Mouse (Mus musculus) urinary bladder, adult 2 months (tissue): Measurements from ENCODE around the gene Ism2. TPM values are rescaled to one million over a fixed set of nuclear protein-coding genes. Genes with fewer than 3 reads are reported as not detected.

ENCODE experiments used
- DNase-seq: peaks from one replicate; pipeline ENCODE4 v3.0.0; 2022; ENCODE audit warnings: low spot score
- polyA plus RNA-seq: library from polyadenylated mRNA; depleted of rRNA; stranded (reverse); fragments of >200 nt; gene quantifications from 2 replicates; pipeline ENCODE4 v1.2.3, GENCODE M21; 2012; rRNA removed

Ism2 gene
- polyA plus RNA-seq, 1 experiment, result 0.26 TPM

- no peak for DNase-seq
Measured at GRCm38 (mm10) chr12:87230379-87230895, 69.1 kb downstream of the Ism2 start.

DNA sequence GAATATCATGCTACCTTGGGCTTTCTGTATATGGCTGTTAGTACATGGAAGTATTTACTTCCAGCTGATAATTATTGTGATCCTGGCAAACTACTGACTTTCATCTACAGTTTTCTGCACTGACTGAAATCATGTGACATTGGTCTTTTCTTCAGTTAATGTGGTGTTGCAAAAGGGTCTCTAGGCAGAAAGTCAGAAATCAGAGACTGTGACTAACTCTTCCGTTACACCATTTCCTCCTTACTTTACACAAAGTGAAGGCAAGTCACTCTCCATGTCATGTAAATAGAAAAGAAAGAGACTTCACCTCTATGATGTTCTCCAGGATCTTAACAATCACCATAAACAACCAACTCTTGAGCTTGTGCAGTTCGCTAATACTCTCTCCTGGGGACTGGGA, 69.9 kb downstream of the Ism2 start:
- no peak for DNase-seq

Other genes starting within 250 kb of the Ism2 start
- gene Ngb, start 197.2 kb downstream of the Ism2 start, polyA plus RNA-seq, result 62.6 and 64.4 TPM in 2 replicates
- 70.0 and 90.4 TPM in 2 replicates for gene Gstz1, start 152.5 kb downstream of the Ism2 start, polyA plus RNA-seq
- gene Pomt2, start 151.7 kb downstream of the Ism2 start, polyA plus RNA-seq, result 13.6 and 13.9 TPM in 2 replicates
- 0.43 and 0.56 TPM in 2 replicates for gene Samd15, start 100.0 kb downstream of the Ism2 start, polyA plus RNA-seq
- gene Tmed8, start 99.3 kb downstream of the Ism2 start, polyA plus RNA-seq, result 8.8 and 10.2 TPM in 2 replicates
- 0.68 and 0.73 TPM in 2 replicates for gene Noxred1, start 61.0 kb downstream of the Ism2 start, polyA plus RNA-seq
- gene Vipas39, start 33.4 kb downstream of the Ism2 start, polyA plus RNA-seq, result 37.7 and 39.7 TPM in 2 replicates
- 165 and 175 TPM in 2 replicates for gene Ahsa1, start 33.2 kb downstream of the Ism2 start, polyA plus RNA-seq
- 52.8 and 58.6 TPM in 2 replicates for gene Sptlc2, start 88.7 kb upstream of the Ism2 start, polyA plus RNA-seq
- 64.4 and 92.3 TPM in 2 replicates for gene Slirp, start 144.2 kb upstream of the Ism2 start, polyA plus RNA-seq
- 18.1 and 23.0 TPM in 2 replicates for gene Alkbh1, start 144.3 kb upstream of the Ism2 start, polyA plus RNA-seq
- 52.6 and 53.9 TPM in 2 replicates for gene Snw1, start 172.6 kb upstream of the Ism2 start, polyA plus RNA-seq
- gene Gm5788, start 195.0 kb upstream of the Ism2 start, polyA plus RNA-seq, result not detected in 2 replicates
- not detected in 2 replicates for gene Gm8300, start 214.6 kb upstream of the Ism2 start, polyA plus RNA-seq